Mouse (Mus musculus) myocyte (in vitro differentiated cells): ENCODE results near the gene Bcl2l11. TPM values are rescaled to one million over a fixed set of nuclear protein-coding genes. Genes with fewer than 3 reads are reported as not detected.

Experiments
- H3K27me3 ChIP-seq: one replicate; pipeline ENCODE4 v1.6.1; 2011; ENCODE audit not compliant: control insufficient read depth, insufficient read depth, insufficient read length
- H3K36me3 ChIP-seq: one replicate; pipeline ENCODE4 v1.6.1; 2011; ENCODE audit not compliant: control insufficient read depth, insufficient read depth
- H3K4me2 ChIP-seq: one replicate; pipeline ENCODE4 v1.6.1; 2011; ENCODE audit warnings: low read depth, control low read depth
- H3K4me3 ChIP-seq: one replicate; pipeline ENCODE4 v1.5.1; 2011; ENCODE audit warnings: mild to moderate bottlenecking, control low read depth, moderate library complexity
- H3K79me2 ChIP-seq: one replicate; pipeline ENCODE4 v1.6.1; 2011; ENCODE audit not compliant: control insufficient read depth, insufficient read depth
- H3ac ChIP-seq: one replicate; pipeline ENCODE4 v1.6.1; 2011; ENCODE audit not compliant: control insufficient read depth, insufficient read length
- CEBPB ChIP-seq: IDR thresholded peaks from 2 replicates; pipeline ENCODE4 v1.6.1; 2011; ENCODE audit warnings: mild to moderate bottlenecking, moderate library complexity; ENCODE audit not compliant: poor library complexity, insufficient read depth, severe bottlenecking
- E2F4 ChIP-seq: IDR thresholded peaks from one replicate; pipeline ENCODE4 v1.6.1; 2011; ENCODE audit warnings: mild to moderate bottlenecking, control low read depth, moderate library complexity; ENCODE audit not compliant: insufficient read depth
- MAX ChIP-seq: IDR thresholded peaks from one replicate; pipeline ENCODE4 v1.6.1; 2011; ENCODE audit warnings: low read depth, mild to moderate bottlenecking, control low read depth
- MYOD1 ChIP-seq, 3 experiments: IDR thresholded peaks; one replicate each; pipeline ENCODE4 v1.6.1; 2011; ENCODE audit warnings: control low read depth in 2 of 3, low read depth in 2 of 3, mild to moderate bottlenecking in 2 of 3, moderate library complexity in 1 of 3; ENCODE audit not compliant: insufficient read length in 2 of 3, control insufficient read depth in 1 of 3
- MYOG ChIP-seq, 3 experiments: IDR thresholded peaks; one replicate each; pipeline ENCODE4 v1.6.1; 2011; ENCODE audit warnings: control low read depth in 2 of 3, low read depth in 2 of 3, mild to moderate bottlenecking in 2 of 3; ENCODE audit not compliant: insufficient read length in 2 of 3, control insufficient read depth in 1 of 3, insufficient read depth in 1 of 3
- POLR2A ChIP-seq: IDR thresholded peaks from one replicate; pipeline ENCODE4 v1.6.1; 2011; ENCODE audit warnings: low read depth, mild to moderate bottlenecking, control low read depth, moderate library complexity; ENCODE audit not compliant: insufficient read length
- POLR2AphosphoS2 ChIP-seq: IDR thresholded peaks from one replicate; pipeline ENCODE4 v1.6.1; 2011; ENCODE audit warnings: low read depth, control low read depth; ENCODE audit not compliant: insufficient read length
- REST ChIP-seq: IDR thresholded peaks from one replicate; pipeline ENCODE4 v1.6.1; 2011; ENCODE audit warnings: mild to moderate bottlenecking, control low read depth, moderate library complexity; ENCODE audit not compliant: insufficient read depth, insufficient read length
- SRF ChIP-seq: IDR thresholded peaks from one replicate; pipeline ENCODE4 v1.6.1; 2011; ENCODE audit warnings: low read depth; ENCODE audit not compliant: control insufficient read depth, insufficient read length
- TCF12 ChIP-seq: IDR thresholded peaks from one replicate; pipeline ENCODE4 v1.6.1; 2011; ENCODE audit warnings: mild to moderate bottlenecking, control low read depth; ENCODE audit not compliant: poor library complexity, insufficient read depth, severe bottlenecking
- TCF3 ChIP-seq: IDR thresholded peaks from one replicate; pipeline ENCODE4 v1.6.1; 2011; ENCODE audit warnings: low read depth, control low read depth; ENCODE audit not compliant: insufficient read length
- USF1 ChIP-seq: IDR thresholded peaks from one replicate; pipeline ENCODE4 v1.6.1; 2011; ENCODE audit warnings: low read depth, mild to moderate bottlenecking, control low read depth, moderate library complexity
- polyA plus RNA-seq: library from polyadenylated mRNA; unstranded; fragments of >200 nt; fragmentation: generic; extraction: Trizol; gene quantifications from one replicate; pipeline ENCODE4 v1.2.1, GENCODE M21; 2012; ENCODE audit warnings: missing spikeins

Gene Bcl2l11
- polyA plus RNA-seq, 1 experiment: 4.9 TPM

DNA sequence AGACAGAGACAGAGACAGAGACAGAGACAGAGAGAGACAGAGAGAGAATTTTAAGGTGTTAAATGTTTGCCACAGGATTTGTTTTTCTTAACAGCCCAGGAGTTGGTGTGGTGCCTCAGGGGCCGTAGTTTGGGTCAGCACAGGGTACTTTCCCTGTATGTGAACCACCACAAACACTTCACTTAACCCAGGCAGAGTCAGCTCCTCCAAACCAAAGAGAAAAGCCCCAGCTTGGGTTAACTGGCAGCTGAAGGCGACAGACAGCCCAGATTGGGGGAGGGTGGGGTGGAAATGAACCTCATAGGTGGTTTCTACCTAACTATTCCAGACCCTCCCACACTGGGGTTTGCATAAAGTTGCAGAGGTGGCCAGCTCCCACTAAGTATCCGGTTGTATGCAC is 71.5 kb downstream of the Bcl2l11 start:
- no peak overlapping the region for H3K4me3 ChIP-seq
- H3K79me2 ChIP-seq: no peaks in the 10 kb centered on the region
- H3K4me2 ChIP-seq: no peak overlapping the region
- TF ChIP-seq TCF3: no peak
- TF ChIP-seq MAX: no peak
- no peak for TF ChIP-seq CEBPB
- no peak for TF ChIP-seq SRF
- H3ac ChIP-seq: no peak overlapping the region
- H3K27me3 ChIP-seq: no peaks in the 10 kb centered on the region
- no peaks in the 10 kb centered on the region for H3K36me3 ChIP-seq

DNA sequence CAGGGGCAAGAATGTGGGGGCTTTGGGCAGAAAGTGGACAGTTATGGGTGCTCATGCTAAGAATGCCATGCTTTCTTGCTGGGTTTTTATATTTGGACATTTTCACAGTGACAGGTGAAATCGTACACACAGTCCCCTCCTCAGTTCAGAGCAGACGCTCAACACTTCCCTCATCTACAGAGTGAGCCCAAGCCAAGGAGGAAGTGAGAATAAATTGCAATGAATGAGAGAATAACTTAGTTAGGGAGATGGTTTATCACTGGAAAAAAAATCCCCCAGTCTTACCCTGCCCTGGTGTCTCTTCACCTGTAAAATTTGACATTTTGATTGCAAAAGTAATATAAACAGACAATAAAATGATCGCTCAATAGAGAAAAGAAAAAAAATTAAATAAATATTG is 77.3 kb downstream of the Bcl2l11 start:
- H3ac ChIP-seq: no peak overlapping the region
- no peaks in the 10 kb centered on the region for H3K36me3 ChIP-seq
- no peaks in the 10 kb centered on the region for H3K27me3 ChIP-seq
- no peak for TF ChIP-seq TCF12
- TF ChIP-seq POLR2A: no peak
- no peak for TF ChIP-seq SRF
- TF ChIP-seq MAX: no peak
- TF ChIP-seq TCF3: no peak
- TF ChIP-seq E2F4: no peak
- TF ChIP-seq USF1: no peak
- no peak for TF ChIP-seq POLR2AphosphoS2
- TF ChIP-seq REST: no peak
- TF ChIP-seq MYOG (IDR thresholded peaks at IDR 0.05; ENCODE audit: control insufficient read depth in 1 of 3, insufficient read depth in 1 of 3, insufficient read length in 2 of 3, low read depth in 2 of 3): no peak
- H3K4me3 ChIP-seq: no peak overlapping the region
- no peak overlapping the region for H3K4me2 ChIP-seq
- H3K79me2 ChIP-seq: no peaks in the 10 kb centered on the region

DNA sequence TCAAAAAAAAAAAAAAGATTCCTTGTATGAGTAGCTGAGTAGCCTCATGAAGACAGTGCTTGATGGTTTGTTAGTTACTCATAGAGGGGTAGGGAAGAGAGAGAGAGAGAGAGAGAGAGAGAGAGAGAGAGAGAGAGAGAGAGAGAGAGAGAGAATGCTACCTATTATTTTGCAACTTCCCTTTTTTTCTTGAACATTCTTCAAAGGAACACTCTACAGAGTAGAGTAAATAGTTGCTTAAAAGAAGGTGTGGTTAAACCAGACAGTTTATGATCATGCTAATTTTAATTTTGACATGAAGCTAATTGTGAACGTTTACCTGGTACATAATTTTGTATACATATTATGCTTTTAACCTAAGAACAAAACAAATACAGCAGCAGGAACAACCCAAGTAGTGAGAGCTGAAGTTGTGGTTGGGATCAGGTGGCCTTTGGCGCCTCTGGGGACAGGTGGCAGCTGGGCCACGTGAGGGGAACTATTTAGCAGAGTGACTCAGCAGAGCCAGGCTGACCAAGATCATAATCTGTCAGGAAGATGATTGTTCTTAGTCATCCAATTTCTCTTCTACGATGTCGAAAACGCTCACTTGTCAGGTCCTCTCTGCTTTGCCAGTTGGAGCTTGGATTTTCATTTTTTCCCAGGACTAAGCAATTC is 78.0 kb downstream of the Bcl2l11 start:
- Histone ChIP-seq H3K4me2 (peak overlapping the region; percentile 66), H3K36me3 (no peaks in the 10 kb centered on the region), H3K4me3 (no peak overlapping the region), H3K27me3 (no peaks in the 10 kb centered on the region), H3K79me2 (no peaks in the 10 kb centered on the region), H3ac (no peak overlapping the region)
- peak; percentile 38 to 90 (median 58) for TF ChIP-seq MYOG (IDR thresholded peaks at IDR 0.05; ENCODE audit: control insufficient read depth in 1 of 3, insufficient read depth in 1 of 3, insufficient read length in 2 of 3, low read depth in 2 of 3)
- TF ChIP-seq MYOD1 (IDR thresholded peaks at IDR 0.05; ENCODE audit: control insufficient read depth in 1 of 3, insufficient read length in 2 of 3, low read depth in 2 of 3): peak; percentile 44 to 91 (median 79)
- peak; percentile 79 for TF ChIP-seq USF1
- TF ChIP-seq TCF12: peak; percentile 31
- no peak for TF ChIP-seq E2F4

DNA sequence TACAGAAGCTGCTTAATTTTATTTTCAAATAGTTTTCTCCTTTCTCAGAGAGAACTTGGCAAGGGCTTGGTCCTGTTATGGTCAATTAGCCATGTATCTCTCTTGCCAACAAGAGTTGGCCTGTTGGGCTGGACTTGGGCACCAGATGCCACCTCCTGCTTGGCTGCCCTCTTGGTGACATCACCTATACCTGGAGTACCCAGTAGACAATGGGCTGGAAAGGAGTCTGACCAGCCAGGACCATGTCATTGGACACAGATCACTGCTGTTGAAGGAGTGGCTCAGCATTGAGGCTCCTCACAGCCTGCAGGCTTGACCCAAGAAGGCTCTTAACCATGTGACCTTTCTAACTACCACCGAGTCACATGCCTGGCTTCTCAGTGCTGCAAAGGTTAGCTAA is 82.7 kb downstream of the Bcl2l11 start:
- no peak overlapping the region for H3K4me2 ChIP-seq
- no peaks in the 10 kb centered on the region for H3K36me3 ChIP-seq
- H3ac ChIP-seq: no peak overlapping the region
- H3K4me3 ChIP-seq: no peak overlapping the region
- H3K79me2 ChIP-seq: no peaks in the 10 kb centered on the region
- H3K27me3 ChIP-seq: no peaks in the 10 kb centered on the region
- no peak for TF ChIP-seq E2F4
- no peak for TF ChIP-seq TCF3
- no peak for TF ChIP-seq POLR2A
- no peak for TF ChIP-seq USF1
- TF ChIP-seq REST: no peak
- TF ChIP-seq POLR2AphosphoS2: no peak
- TF ChIP-seq MAX: no peak
- no peak for TF ChIP-seq SRF
- no peak for TF ChIP-seq MYOG (IDR thresholded peaks at IDR 0.05; ENCODE audit: control insufficient read depth in 1 of 3, insufficient read depth in 1 of 3, insufficient read length in 2 of 3, low read depth in 2 of 3)
- TF ChIP-seq TCF12: no peak
- no peak for TF ChIP-seq MYOD1 (IDR thresholded peaks at IDR 0.05; ENCODE audit: control insufficient read depth in 1 of 3, insufficient read length in 2 of 3, low read depth in 2 of 3)
- no peak for TF ChIP-seq CEBPB

DNA sequence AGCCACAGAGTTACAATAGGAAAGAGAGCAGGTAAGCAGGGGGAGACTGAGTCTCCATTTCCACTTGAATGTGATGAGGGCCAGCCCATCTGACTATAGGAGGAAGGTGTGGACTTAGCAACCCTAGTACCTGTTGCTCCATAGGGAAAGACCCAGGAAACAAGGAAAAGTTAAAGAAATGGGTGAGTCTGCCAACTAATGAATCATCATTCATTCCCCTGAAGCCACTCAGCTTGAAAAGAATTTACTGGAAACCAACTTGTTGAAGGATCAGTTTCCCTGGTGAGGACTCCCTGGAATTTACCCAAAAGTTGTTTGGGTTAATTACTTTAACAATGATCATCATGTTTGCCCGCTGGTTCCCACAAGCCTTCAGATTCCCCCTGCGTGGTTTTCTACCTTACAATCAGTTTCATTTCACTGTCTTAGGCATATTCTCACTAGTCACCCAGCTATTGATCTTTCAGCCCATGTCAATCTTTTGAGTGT is 84.0 kb downstream of the Bcl2l11 start:
- Histone ChIP-seq H3K4me3 (no peak overlapping the region), H3ac (no peak overlapping the region)
- TF ChIP-seq TCF3 (no peak), MYOG (IDR thresholded peaks at IDR 0.05; ENCODE audit: control insufficient read depth in 1 of 3, insufficient read depth in 1 of 3, insufficient read length in 2 of 3, low read depth in 2 of 3) (no peak), SRF (no peak)

More for the DNA sequence above, 84.0 kb downstream of the Bcl2l11 start:
- H3K27me3 ChIP-seq: no peaks in the 10 kb centered on the region
- no peaks in the 10 kb centered on the region for H3K36me3 ChIP-seq
- H3K79me2 ChIP-seq: no peaks in the 10 kb centered on the region
- peak overlapping the region; percentile 56 for H3K4me2 ChIP-seq
